Mouse (Mus musculus) liver, embryonic 12.5 days (tissue): ENCODE results near the gene Slc30a9. TPM values are rescaled to one million over a fixed set of nuclear protein-coding genes. Genes with fewer than 3 reads are reported as not detected.

Experiments
- ATAC-seq: fragments of 200-750 bp; cut with Nextera tagmentation; 2 replicates; pipeline ENCODE4 v1.8.0; 2017; ENCODE audit warnings: moderate number of reproducible peaks, mild to moderate bottlenecking, moderate library complexity
- H3K27ac ChIP-seq: fragments of 300-500 bp; sonication (generic); 2 replicates; pipeline ENCODE4 v1.5.1; 2016; ENCODE audit warnings: mild to moderate bottlenecking
- H3K27me3 ChIP-seq: fragments of 300-500 bp; sonication (generic); replicated peaks from 2 replicates; pipeline ENCODE4 v1.6.1; 2016; ENCODE audit warnings: mild to moderate bottlenecking, moderate library complexity
- H3K36me3 ChIP-seq: fragments of 300-500 bp; sonication (generic); 2 replicates; pipeline ENCODE4 v1.6.1; 2016; ENCODE audit warnings: mild to moderate bottlenecking, moderate library complexity
- H3K4me1 ChIP-seq: fragments of 300-500 bp; sonication (generic); 2 replicates; pipeline ENCODE4 v1.6.1; 2016
- H3K4me2 ChIP-seq: fragments of 300-500 bp; sonication (generic); 2 replicates; pipeline ENCODE4 v1.6.1; 2016; ENCODE audit warnings: mild to moderate bottlenecking, moderate library complexity
- H3K4me3 ChIP-seq: fragments of 300-500 bp; sonication (generic); 2 replicates; pipeline ENCODE4 v1.5.1; 2016; ENCODE audit warnings: mild to moderate bottlenecking, moderate library complexity
- H3K9ac ChIP-seq: fragments of 300-500 bp; sonication (generic); 2 replicates; pipeline ENCODE4 v1.6.1; 2016; ENCODE audit warnings: mild to moderate bottlenecking, moderate library complexity
- H3K9me3 ChIP-seq: fragments of 300-500 bp; sonication (generic); replicated peaks from 2 replicates; pipeline ENCODE4 v1.6.1; 2016; ENCODE audit warnings: mild to moderate bottlenecking, moderate library complexity
- WGBS: fragments of 180-500 bp; shearing (Covaris S2); methylation state at CpG from one replicate; pipeline ENCODE4 v1.1.7; 2016; ENCODE audit not compliant: insufficient replicate concordance; 5-methylcytosine and 5-hydroxymethylcytosine counted together
- polyA plus RNA-seq: library from polyadenylated mRNA; unstranded; fragments of >200 nt; fragmentation: Nextera tagmentation; extraction: Ambion mirVana; gene quantifications from 2 replicates; pipeline ENCODE4 v1.2.1, GENCODE M21; 2016

Slc30a9 gene
- polyA plus RNA-seq, result 84.6 and 86.4 TPM in 2 replicates

GRCm38 (mm10) chr5:67306698-67307521, at the start of gene Slc30a9:
Slc30a9 (plus strand) TSS chr5:67306955.
- H3K4me3 ChIP-seq, result peak within 1 kb of the TSS; percentile 99
- no peaks in the 10 kb centered on the region for H3K27me3 ChIP-seq
- no peaks in the 10 kb centered on the region for H3K9me3 ChIP-seq
- under 1% methylated on average over 82 of the region's 83 CpGs for WGBS
- peak within 1 kb of the TSS; percentile 82 for H3K4me2 ChIP-seq
- peak within 1 kb of the TSS; percentile 88 for H3K27ac ChIP-seq
- ATAC-seq, result peak; percentile 95
- peaks cover 44% of the 10 kb centered on the region for H3K4me1 ChIP-seq
- peak within 1 kb of the TSS; percentile 95 for H3K9ac ChIP-seq
- H3K36me3 ChIP-seq, result peaks cover 24% of the 10 kb centered on the region

GRCm38 (mm10) chr5:67258473-67258872, 48.3 kb upstream of the Slc30a9 start:
- ATAC-seq, result no peak
- H3K9ac ChIP-seq, result no peak overlapping the region
- H3K27ac ChIP-seq, result no peak overlapping the region
- peaks cover 40% of the 10 kb centered on the region for H3K4me1 ChIP-seq
- H3K4me2 ChIP-seq, result no peak overlapping the region
- 78% methylated on average over 9 of the region's 9 CpGs for WGBS
- H3K9me3 ChIP-seq, result no peaks in the 10 kb centered on the region
- peaks cover 11% of the 10 kb centered on the region; the same call in 1 of the 2 replicates for H3K27me3 ChIP-seq
- H3K36me3 ChIP-seq, result peaks cover 13% of the 10 kb centered on the region
- H3K4me3 ChIP-seq, result no peak overlapping the region

- H3K4me3 ChIP-seq, result peak overlapping the region; percentile 89
- peak overlapping the region; percentile 78 for H3K4me2 ChIP-seq
- ATAC-seq, result no peak
- peaks cover 29% of the 10 kb centered on the region for H3K36me3 ChIP-seq
- H3K4me1 ChIP-seq, result peaks cover 48% of the 10 kb centered on the region
- peak overlapping the region; percentile 97 for H3K27ac ChIP-seq
- H3K9me3 ChIP-seq, result no peaks in the 10 kb centered on the region
- H3K9ac ChIP-seq, result peak overlapping the region; percentile 72
- peaks cover 8% of the 10 kb centered on the region; the same call in 1 of the 2 replicates for H3K27me3 ChIP-seq
- under 1% methylated on average over 9 of the region's 9 CpGs for WGBS
These were observed 46.6 kb upstream of the Slc30a9 start for GRCm38 (mm10) chr5:67260159-67260530.

- H3K9me3 ChIP-seq, result no peaks in the 10 kb centered on the region
- H3K27me3 ChIP-seq, result peaks cover 2% of the 10 kb centered on the region; the same call in 1 of the 2 replicates
- peak within 1 kb of the TSS; percentile 98 for H3K9ac ChIP-seq
- H3K4me1 ChIP-seq, result peaks cover 50% of the 10 kb centered on the region
- H3K36me3 ChIP-seq, result peaks cover 35% of the 10 kb centered on the region
- H3K4me3 ChIP-seq, result peak within 1 kb of the TSS; percentile 89
- WGBS, result under 1% methylated on average over 67 of the region's 67 CpGs
- ATAC-seq, result peak; percentile 87
- peak within 1 kb of the TSS; percentile 97 for H3K27ac ChIP-seq
- H3K4me2 ChIP-seq, result peak within 1 kb of the TSS; percentile 78
These were observed 46.0 kb upstream of the Slc30a9 start, which contains the start of gene Tmem33 for GRCm38 (mm10) chr5:67260531-67261371. Tmem33 (plus strand) TSS chr5:67260565.

GRCm38 (mm10) chr5:67262964-67263363, 43.8 kb upstream of the Slc30a9 start:
- peak overlapping the region; percentile 98 for H3K9ac ChIP-seq
- H3K4me3 ChIP-seq, result peak overlapping the region; percentile 89
- peaks cover 45% of the 10 kb centered on the region for H3K4me1 ChIP-seq
- 49% methylated on average over 7 of the region's 7 CpGs for WGBS
- peak; percentile 72 for ATAC-seq
- peak overlapping the region; percentile 78 for H3K4me2 ChIP-seq
- H3K9me3 ChIP-seq, result no peaks in the 10 kb centered on the region
- peak overlapping the region; percentile 75 for H3K27ac ChIP-seq
- H3K36me3 ChIP-seq, result peaks cover 58% of the 10 kb centered on the region
- no peaks in the 10 kb centered on the region for H3K27me3 ChIP-seq

DNA sequence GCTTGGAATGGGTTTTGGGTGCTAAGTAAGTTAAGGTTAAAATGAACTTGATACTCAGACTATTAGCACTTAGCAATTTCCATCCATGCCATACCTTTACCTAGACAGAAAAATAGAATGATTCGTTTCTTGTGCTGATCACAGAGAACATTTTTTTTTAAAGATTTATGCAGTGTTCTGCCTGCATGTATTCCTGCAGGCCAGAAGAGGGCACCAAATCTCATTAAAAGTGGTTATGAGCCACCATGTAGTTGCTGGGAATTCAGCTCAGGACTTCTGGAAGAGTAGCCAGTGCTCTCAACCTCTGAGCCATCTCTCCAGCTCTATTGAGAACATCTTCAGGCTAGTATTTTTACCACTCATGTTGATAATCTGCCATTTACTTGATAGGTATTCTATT, 40.6 kb upstream of the Slc30a9 start:
- peaks cover 76% of the 10 kb centered on the region for H3K36me3 ChIP-seq

GRCm38 (mm10) chr5:67269309-67269708, 37.4 kb upstream of the Slc30a9 start:
- Histone ChIP-seq H3K27ac (no peak overlapping the region), H3K27me3 (no peaks in the 10 kb centered on the region), H3K4me1 (peaks cover 6% of the 10 kb centered on the region), H3K4me3 (no peak overlapping the region), H3K9ac (no peak overlapping the region), H3K36me3 (peaks cover 55% of the 10 kb centered on the region), H3K4me2 (no peak overlapping the region), H3K9me3 (no peaks in the 10 kb centered on the region)
- 85% methylated on average over 8 of the region's 8 CpGs for WGBS
- ATAC-seq, result 0 out of 2 replicates have a peak, but pooled peaks have one; percentile 51

More for the DNA sequence above, 40.6 kb upstream of the Slc30a9 start:
- H3K27ac ChIP-seq, result no peak overlapping the region
- H3K9ac ChIP-seq, result no peak overlapping the region
- no peaks in the 10 kb centered on the region for H3K9me3 ChIP-seq
- no peak overlapping the region for H3K4me2 ChIP-seq
- ATAC-seq, result no peak
- H3K27me3 ChIP-seq, result no peaks in the 10 kb centered on the region
- peaks cover 31% of the 10 kb centered on the region for H3K4me1 ChIP-seq
- no peak overlapping the region for H3K4me3 ChIP-seq
- WGBS, result 79% methylated on average over 1 of the region's 1 CpGs

- 83% methylated on average over 9 of the region's 9 CpGs for WGBS
- H3K27ac ChIP-seq, result peak overlapping the region; percentile 94
- H3K4me2 ChIP-seq, result peak overlapping the region; percentile 40
- no peaks in the 10 kb centered on the region; the same call in 1 of the 2 replicates for H3K9me3 ChIP-seq
- no peaks in the 10 kb centered on the region for H3K27me3 ChIP-seq
- ATAC-seq, result peak; percentile 44
- H3K9ac ChIP-seq, result peak overlapping the region; percentile 19; the same call in 1 of the 2 replicates
- H3K4me3 ChIP-seq, result 0 out of 2 replicates have a peak overlapping the region, but pooled peaks have one; percentile 9
- H3K36me3 ChIP-seq, result peaks cover 54% of the 10 kb centered on the region
- peaks cover 47% of the 10 kb centered on the region for H3K4me1 ChIP-seq
These were observed 27.3 kb upstream of the Slc30a9 start for GRCm38 (mm10) chr5:67279407-67279806.

DNA sequence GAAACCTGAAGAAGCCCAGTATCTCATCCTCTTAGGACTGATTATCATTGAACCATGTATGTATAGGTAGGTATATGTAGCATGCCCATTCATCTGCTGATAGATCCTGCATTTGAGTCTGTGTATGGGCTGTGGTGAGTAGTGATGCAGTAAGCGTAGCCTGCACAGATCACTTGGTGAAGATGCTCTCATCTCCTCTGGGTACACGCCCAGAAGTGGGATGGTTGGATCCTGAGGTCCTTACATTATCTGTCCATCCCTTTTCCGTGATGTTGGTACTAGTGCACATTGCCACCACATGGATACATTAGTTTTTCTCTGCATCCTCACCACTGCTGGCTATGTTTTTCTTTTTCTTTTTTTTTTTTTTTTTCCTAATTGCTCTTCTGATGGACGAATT, 26.9 kb upstream of the Slc30a9 start:
- ATAC-seq, result peak; percentile 86
- Histone ChIP-seq H3K36me3 (peaks cover 59% of the 10 kb centered on the region), H3K9me3 (no peaks in the 10 kb centered on the region; the same call in 1 of the 2 replicates), H3K4me3 (0 out of 2 replicates have a peak overlapping the region, but pooled peaks have one; percentile 9), H3K9ac (peak overlapping the region; percentile 19; the same call in 1 of the 2 replicates), H3K4me1 (peaks cover 47% of the 10 kb centered on the region), H3K27me3 (no peaks in the 10 kb centered on the region), H3K27ac (peak overlapping the region; percentile 94), H3K4me2 (peak overlapping the region; percentile 40)
- WGBS, result 55% methylated on average over 4 of the region's 4 CpGs

- Histone ChIP-seq H3K4me1 (peaks cover 47% of the 10 kb centered on the region), H3K4me3 (peak overlapping the region; percentile 26), H3K4me2 (peak overlapping the region; percentile 64), H3K9ac (peak overlapping the region; percentile 63), H3K27ac (peak overlapping the region; percentile 94), H3K9me3 (no peaks in the 10 kb centered on the region; the same call in 1 of the 2 replicates), H3K36me3 (peaks cover 64% of the 10 kb centered on the region), H3K27me3 (no peaks in the 10 kb centered on the region)
- ATAC-seq, result peak; percentile 93
- 51% methylated on average over 4 of the region's 4 CpGs for WGBS
These were observed 26.4 kb upstream of the Slc30a9 start for GRCm38 (mm10) chr5:67280400-67280799.

- Histone ChIP-seq H3K36me3 (peaks cover 69% of the 10 kb centered on the region), H3K27me3 (no peaks in the 10 kb centered on the region), H3K27ac (peak overlapping the region; percentile 66), H3K9me3 (no peaks in the 10 kb centered on the region), H3K4me1 (peaks cover 30% of the 10 kb centered on the region), H3K9ac (no peak overlapping the region), H3K4me2 (peak overlapping the region; percentile 31), H3K4me3 (no peak overlapping the region)
- 32% methylated on average over 3 of the region's 3 CpGs for WGBS
- ATAC-seq, result peak; percentile 93
These were observed 11.7 kb upstream of the Slc30a9 start for GRCm38 (mm10) chr5:67295029-67295428.
